Mouse (Mus musculus) right cerebral cortex, postnatal 36 days (tissue): Measurements from ENCODE around the gene Foxm1.
"Not testable (repeated sequence)": the region's sequence is repeated elsewhere in the genome, so short reads cannot be mapped to it uniquely, and the experiment has no call there.

ENCODE experiments used
- DNase-seq, 2 experiments: peaks; one replicate each; pipeline ENCODE4 v3.0.0; 2022; ENCODE audit warnings: low spot score in 2 of 2, mixed read lengths in 1 of 2

The Foxm1 gene

GRCm38 (mm10) chr6:128376371-128377085 lies 13.8 kb downstream of the Foxm1 start:
- no peak for DNase-seq

- DNase-seq: no peak
Measured at GRCm38 (mm10) chr6:128379636-128380035, 16.9 kb downstream of the Foxm1 start.

GRCm38 (mm10) chr6:128380594-128381167 lies 17.9 kb downstream of the Foxm1 start:
- not testable (repeated sequence) for DNase-seq

- DNase-seq: no peak
Measured at GRCm38 (mm10) chr6:128381254-128381653, 18.5 kb downstream of the Foxm1 start.

- no peak for DNase-seq
Measured at GRCm38 (mm10) chr6:128383752-128384151, 21.0 kb downstream of the Foxm1 start.

- no peak for DNase-seq
Measured at GRCm38 (mm10) chr6:128385026-128385425, 22.3 kb downstream of the Foxm1 start.

GRCm38 (mm10) chr6:128389185-128389584 lies 26.4 kb downstream of the Foxm1 start:
- no peak for DNase-seq

GRCm38 (mm10) chr6:128390683-128391082 lies 27.9 kb downstream of the Foxm1 start:
- DNase-seq: no peak

- no peak for DNase-seq
Measured at GRCm38 (mm10) chr6:128397574-128398261, 35.0 kb downstream of the Foxm1 start.

GRCm38 (mm10) chr6:128398996-128399395 lies 36.2 kb downstream of the Foxm1 start, which contains the start of gene Nrip2:
Gene Nrip2 (plus strand): TSS chr6:128399296.
- no peak for DNase-seq

- DNase-seq: no peak
Measured at GRCm38 (mm10) chr6:128399421-128400185, 36.8 kb downstream of the Foxm1 start.

- no peak for DNase-seq
Measured at GRCm38 (mm10) chr6:128404708-128405107, 41.9 kb downstream of the Foxm1 start.

GRCm38 (mm10) chr6:128408544-128409125 lies 45.9 kb downstream of the Foxm1 start:
- no peak for DNase-seq

GRCm38 (mm10) chr6:128410305-128410704 lies 47.5 kb downstream of the Foxm1 start:
- no peak for DNase-seq

GRCm38 (mm10) chr6:128411115-128411514 lies 48.3 kb downstream of the Foxm1 start:
- DNase-seq: peak; percentile 68 to 73

GRCm38 (mm10) chr6:128416169-128416568 lies 53.4 kb downstream of the Foxm1 start:
- no peak for DNase-seq

GRCm38 (mm10) chr6:128418076-128418475 lies 55.3 kb downstream of the Foxm1 start:
- DNase-seq: no peak

- no peak for DNase-seq
Measured at GRCm38 (mm10) chr6:128421036-128421435, 58.3 kb downstream of the Foxm1 start.

GRCm38 (mm10) chr6:128421480-128421879 lies 58.7 kb downstream of the Foxm1 start:
- DNase-seq: no peak

GRCm38 (mm10) chr6:128423496-128424268 lies 60.9 kb downstream of the Foxm1 start:
- DNase-seq: no peak
